Mouse (Mus musculus) small intestine, adult 2 months (tissue): ENCODE data around the gene Kin.

Experiments used
- CTCF ChIP-seq: fragments of 200-500 bp; IDR thresholded peaks from 2 replicates; pipeline ENCODE4 v1.5.1; 2012; ENCODE audit warnings: low read depth, mild to moderate bottlenecking, control low read depth, inconsistent platforms, low read length, moderate library complexity, mixed read lengths; ENCODE audit not compliant: insufficient replicate concordance, insufficient read length; ENCODE audit errors: extremely low read depth
- POLR2A ChIP-seq: fragments of 200-500 bp; IDR thresholded peaks from 2 replicates; pipeline ENCODE4 v1.6.1; 2012; ENCODE audit warnings: low read depth, mild to moderate bottlenecking, control low read depth, inconsistent platforms, low read length, moderate library complexity

- TF ChIP-seq CTCF: no peak
- no peak for TF ChIP-seq POLR2A
Measured at GRCm38 (mm10) chr2:10079745-10080309, 566 bp upstream of the Kin start.
